Mouse (Mus musculus) c-Kit-positive CD71-positive TER-119-positive erythroid progenitor cells, embryonic 14.5 days (primary cell): Measurements from ENCODE around the gene Olfr961.

Source experiments
- DNase-seq: peaks from one replicate; pipeline ENCODE4 v3.0.0-alpha.2; 2013; ENCODE audit warnings: low spot score

Olfr961 gene

GRCm38 (mm10) chr9:39644785-39645184 is at the start of gene Olfr961:
Gene Olfr961 (plus strand): TSS chr9:39645085.
- no peak for DNase-seq

DNA sequence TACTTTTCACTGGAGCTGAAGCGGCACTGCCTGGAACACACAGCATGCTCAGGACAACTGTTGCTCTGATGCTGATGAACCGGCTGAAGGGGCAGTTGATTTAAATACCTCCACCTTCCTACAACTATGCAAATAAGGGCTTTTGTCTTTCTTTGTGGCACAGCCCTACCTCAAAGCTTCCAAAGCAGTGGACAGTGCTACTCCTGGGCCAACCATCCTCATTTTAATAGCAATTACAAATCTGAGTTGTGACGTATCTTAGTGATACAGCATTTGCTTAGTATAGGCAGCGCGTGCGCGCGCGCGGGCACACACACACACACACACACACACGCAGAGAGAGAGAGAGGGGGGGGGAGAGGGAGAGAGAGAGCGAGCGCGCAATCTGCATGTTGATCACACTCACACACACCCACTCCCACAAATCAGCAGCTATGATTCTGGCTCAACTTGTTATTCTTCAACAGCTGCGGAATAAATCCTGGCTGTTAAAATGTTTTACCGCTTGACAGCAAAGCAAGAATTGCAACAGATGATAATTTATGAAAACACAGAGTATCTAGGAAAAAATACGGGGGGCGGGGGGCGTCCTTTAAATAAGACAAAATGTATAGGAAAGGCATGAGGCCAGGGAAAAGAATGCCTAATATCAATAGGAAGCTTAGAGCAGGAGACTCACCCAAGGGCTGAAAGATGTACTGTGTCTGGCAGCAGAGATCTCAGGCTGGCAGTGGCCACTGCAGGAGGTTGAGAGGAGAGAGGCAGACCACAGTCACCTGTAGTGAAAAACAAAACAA is 42.2 kb upstream of the Olfr961 start:
- DNase-seq: no peak

DNA sequence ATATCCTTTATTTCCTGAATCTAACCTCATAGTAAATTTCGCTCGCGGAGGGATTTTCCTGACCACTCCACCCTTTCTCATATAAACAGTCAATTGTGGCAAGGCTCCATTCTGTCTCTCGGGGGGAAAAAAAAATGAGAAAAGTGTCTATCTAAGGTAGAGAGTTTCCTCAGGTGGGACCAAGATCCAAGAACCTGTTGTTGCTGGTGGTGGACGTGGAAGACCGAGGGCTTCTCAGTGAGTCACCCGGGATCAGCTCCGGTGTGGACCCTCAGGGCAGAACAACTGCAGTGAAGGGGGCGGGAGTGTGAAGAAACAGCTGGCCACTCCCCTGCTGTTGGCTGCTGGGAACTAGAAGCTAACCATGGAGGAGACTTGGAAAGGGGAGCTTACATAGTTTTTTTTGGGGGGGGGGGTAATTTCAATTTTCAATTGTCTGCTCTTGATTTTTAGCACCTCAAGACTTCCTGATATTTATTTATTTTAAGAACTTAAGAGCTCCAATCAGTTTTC is 41.5 kb upstream of the Olfr961 start:
- DNase-seq: no peak

DNA sequence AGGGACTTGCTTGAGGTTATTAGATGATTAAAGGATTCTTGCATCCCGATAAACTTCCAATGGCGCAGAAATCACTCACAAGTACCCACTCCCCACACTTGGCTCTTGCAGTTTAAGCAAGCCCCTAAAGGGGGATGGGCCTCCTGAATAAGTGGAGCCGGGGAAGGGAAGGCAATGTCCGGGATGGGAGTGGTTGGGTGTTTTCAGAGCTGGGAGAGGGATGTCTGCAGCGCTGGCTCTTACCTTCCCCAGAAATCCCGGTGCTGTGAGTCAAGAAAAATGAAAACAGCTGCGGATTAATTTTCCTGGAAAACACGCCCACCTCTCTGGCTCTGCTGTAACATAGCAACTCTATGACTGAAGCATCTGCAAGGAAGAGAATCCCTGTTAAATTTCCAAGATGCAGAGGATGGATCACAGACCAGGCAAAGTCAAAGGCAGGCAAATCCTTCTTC is 40.9 kb upstream of the Olfr961 start, which contains the start of gene AW551984:
TSS of gene AW551984 (minus strand) at position 405 of the 455 bp plus-strand sequence.
- no peak for DNase-seq

- DNase-seq: no peak
These were observed 36.4 kb upstream of the Olfr961 start for GRCm38 (mm10) chr9:39608497-39608896.

DNA sequence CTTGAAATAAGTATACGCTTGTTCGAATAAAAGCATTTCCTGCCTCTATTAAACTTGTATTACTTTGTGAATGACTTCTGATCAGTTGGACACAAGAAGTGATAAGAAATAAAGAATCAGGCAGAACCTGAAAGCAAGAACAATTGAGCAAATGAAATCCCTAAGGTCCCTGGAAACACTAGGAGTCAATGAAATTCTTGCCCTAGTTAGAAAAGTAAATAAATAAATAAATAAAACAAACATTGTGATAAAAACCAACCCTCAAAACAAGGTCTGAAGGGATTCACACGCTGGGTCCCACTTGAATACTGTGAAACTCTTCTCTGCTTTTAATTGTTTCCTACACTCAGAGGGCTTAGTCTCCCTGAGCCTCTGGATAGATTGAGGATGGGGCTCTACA is 34.5 kb upstream of the Olfr961 start, which contains the start of gene Olfr148:
TSS of gene Olfr148 (plus strand) at position 301 of the 400 bp plus-strand sequence.
- DNase-seq: no peak

- DNase-seq: no peak
These were observed 32.9 kb upstream of the Olfr961 start for GRCm38 (mm10) chr9:39611953-39612352.

DNA sequence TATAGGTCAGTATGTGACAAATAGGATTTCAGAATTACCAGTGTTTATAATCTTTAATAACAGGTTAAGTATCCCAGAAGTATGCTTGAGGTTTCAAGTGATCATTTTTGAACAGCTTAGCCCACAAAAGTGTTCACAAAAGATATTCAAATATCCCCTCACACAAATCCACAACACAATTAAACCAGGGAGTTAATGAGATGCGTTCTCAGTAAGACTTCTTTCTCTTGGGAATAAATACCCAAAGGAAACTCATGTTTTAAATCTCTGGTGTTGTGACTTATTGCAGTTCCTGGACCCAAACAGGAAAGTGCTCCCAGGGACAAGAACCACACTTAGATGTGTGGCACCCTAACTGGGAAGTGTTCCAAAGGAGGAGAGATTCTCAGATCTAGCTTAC is 23.8 kb upstream of the Olfr961 start, which contains the start of gene Olfr960:
TSS of gene Olfr960 (plus strand) at position 301 of the 400 bp plus-strand sequence.
- no peak for DNase-seq

DNA sequence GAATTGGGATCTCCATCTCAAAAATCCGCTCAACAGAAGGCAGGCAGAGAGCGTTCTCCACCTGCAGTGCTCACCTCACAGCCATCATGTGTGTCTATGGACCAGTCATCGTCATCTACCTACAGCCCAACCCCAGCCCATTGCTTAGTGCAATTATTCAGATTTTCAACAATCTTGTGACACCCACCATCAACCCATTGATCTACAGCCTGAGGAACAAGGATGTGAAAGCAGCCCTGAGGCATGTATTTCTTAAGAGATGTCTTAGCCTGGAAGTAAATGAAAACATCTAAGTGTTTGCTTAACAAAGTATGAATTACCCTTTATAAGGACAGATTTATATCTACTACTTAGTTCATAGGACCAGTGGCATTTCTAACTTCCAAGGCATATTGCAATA is 21.1 kb upstream of the Olfr961 start:
- DNase-seq: no peak

GRCm38 (mm10) chr9:39624711-39625110 is 20.2 kb upstream of the Olfr961 start:
- DNase-seq: no peak

DNA sequence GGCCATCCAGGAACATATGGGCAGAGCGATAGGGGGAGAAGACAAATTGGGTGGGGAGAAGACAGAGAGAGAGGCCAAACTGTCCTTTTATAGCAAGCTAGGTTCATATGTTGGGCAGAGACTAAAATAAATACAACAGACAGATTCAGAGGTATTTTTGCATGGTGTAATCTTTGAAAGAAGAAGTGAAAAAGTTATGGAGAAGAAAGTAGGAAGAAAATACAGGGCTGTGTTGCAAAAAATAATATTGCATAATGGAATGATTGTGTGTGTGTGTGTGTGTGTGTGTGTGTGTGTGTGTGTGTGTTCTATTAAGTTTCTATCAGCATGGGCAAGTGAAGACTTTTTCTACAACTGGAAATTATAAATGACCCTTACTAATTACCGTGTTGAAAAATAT is 15.8 kb upstream of the Olfr961 start:
- no peak for DNase-seq

GRCm38 (mm10) chr9:39633913-39634594 is 10.8 kb upstream of the Olfr961 start:
- DNase-seq: no peak

- no peak for DNase-seq
These were observed 2.5 kb downstream of the Olfr961 start for GRCm38 (mm10) chr9:39647382-39647781.

DNA sequence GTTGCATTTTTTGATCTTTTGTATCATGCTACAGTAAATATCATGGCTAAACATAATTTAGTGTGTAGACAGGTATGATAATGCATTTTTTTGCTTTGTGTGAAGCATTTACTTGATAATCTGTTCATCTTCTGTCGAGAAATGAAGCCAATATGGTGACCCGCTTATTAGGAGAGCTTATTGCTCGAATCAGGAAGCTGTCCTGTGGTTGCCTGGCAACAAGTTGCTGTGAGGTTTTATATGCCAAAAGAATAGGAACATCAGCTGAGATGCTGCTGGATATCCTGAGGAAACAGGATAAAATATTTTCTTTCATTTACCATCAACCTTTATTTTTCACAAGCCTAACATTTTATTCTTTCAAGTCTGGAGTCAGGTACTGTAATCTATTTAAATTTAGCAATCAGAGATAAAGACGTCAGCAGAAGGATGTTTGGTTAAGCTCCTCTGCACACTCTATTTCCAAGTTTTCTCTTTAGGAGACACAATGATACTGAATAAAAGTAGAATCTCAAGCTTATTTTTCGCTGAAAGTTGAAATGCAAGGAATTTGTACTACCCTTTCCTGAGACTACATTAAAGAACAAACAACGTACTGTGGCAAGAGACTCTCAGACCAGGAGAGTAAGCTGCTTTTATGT is 10.0 kb downstream of the Olfr961 start:
- DNase-seq: no peak

DNA sequence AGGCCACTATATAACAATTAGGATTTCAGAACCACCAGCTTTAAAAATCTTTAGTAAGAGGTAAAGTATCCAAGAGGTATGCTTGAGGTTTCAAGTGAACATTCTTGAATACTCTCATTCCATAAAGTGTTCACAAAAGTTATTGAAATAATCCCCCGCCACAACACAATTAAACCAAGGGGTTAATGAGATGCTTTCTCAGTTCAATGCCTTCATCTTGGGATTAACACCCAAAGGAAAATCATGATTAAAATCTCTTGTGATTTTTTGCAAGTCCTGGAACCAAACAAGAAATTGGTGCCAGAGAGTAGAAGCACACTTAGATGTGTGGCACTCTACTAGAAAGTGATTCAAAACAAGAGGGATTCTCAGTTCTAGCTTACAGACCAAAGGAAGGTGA is 22.0 kb downstream of the Olfr961 start, which contains the start of gene Olfr963:
TSS of gene Olfr963 (plus strand) at position 301 of the 400 bp plus-strand sequence.
- no peak for DNase-seq

GRCm38 (mm10) chr9:39669723-39670122 is 24.8 kb downstream of the Olfr961 start:
- no peak for DNase-seq

GRCm38 (mm10) chr9:39674820-39675219 is 29.9 kb downstream of the Olfr961 start:
- DNase-seq: no peak

DNA sequence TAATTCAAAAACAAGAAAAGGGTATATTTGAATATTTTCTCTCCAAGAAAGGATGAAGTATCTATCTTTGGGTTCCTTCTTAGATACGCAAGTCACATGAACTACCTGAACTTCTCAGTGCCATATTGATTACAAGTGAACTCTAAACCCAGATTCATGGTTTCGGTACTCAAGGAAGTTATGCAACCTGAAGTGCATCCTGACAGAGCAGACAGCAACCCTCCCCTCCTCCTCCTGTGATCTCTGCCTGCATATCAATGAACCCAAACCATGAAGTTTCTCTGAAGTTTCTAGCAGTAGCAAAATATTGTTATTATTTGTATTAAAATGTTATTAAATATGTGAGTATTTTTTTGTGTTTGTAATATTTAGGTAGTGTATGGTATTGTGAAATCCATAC is 33.7 kb downstream of the Olfr961 start:
- no peak for DNase-seq

DNA sequence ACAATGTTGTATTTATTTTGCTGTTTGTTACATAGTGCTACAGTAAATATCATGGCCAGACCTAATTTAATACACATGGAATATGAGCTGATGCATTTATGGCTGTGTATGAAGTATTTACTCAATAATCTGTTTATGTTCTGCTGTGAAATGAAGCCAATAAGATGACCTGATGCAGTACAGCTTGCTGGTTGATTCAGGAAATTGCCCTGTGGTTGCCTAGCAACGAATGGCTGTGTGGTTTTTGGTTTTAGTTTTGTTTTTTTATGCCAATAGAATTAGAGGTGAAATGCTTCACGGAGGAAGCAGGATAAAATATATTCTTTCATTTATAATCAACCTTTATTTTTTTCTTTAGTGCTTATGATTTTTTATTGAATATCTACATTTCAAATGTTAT is 34.4 kb downstream of the Olfr961 start:
- DNase-seq: no peak
